Mouse (Mus musculus) erythroblast, embryonic 14.5 days (primary cell): ENCODE results near the gene Cpvl. TPM values are rescaled to one million over a fixed set of nuclear protein-coding genes. Genes with fewer than 3 reads are reported as not detected.

Experiments
- H3K27me3 ChIP-seq: 2 replicates; pipeline ENCODE4 v1.6.1; 2012; ENCODE audit warnings: inconsistent platforms; ENCODE audit not compliant: control insufficient read depth
- H3K36me3 ChIP-seq: 2 replicates; pipeline ENCODE4 v1.6.1; 2012; ENCODE audit warnings: mild to moderate bottlenecking, inconsistent platforms; ENCODE audit not compliant: control insufficient read depth
- H3K4me1 ChIP-seq: 2 replicates; pipeline ENCODE4 v1.6.1; 2012; ENCODE audit warnings: inconsistent platforms; ENCODE audit not compliant: control insufficient read depth
- H3K4me3 ChIP-seq: replicated peaks from 2 replicates; pipeline ENCODE3; 2012; ENCODE audit warnings: moderate library complexity, mild to moderate bottlenecking, inconsistent platforms
- H3K9me3 ChIP-seq: 2 replicates; pipeline ENCODE4 v1.6.1; 2012; ENCODE audit warnings: low read length, inconsistent platforms, mixed read lengths; ENCODE audit not compliant: control insufficient read depth
- GATA1 ChIP-seq: IDR thresholded peaks from 2 replicates; pipeline ENCODE4 v1.6.1; 2012; ENCODE audit warnings: low read length, inconsistent platforms, mixed read lengths
- TAL1 ChIP-seq: IDR thresholded peaks from 3 replicates; pipeline ENCODE4 v1.6.1; 2012; ENCODE audit warnings: low read length, inconsistent platforms, mixed read lengths
- polyA plus RNA-seq: library from polyadenylated mRNA; stranded (reverse); fragments of >175 nt; gene quantifications from 2 replicates; pipeline ENCODE4 v1.2.3, GENCODE M21; 2012

The Cpvl gene
- not detected in 2 replicates for polyA plus RNA-seq

- H3K9me3 ChIP-seq, result no peaks in the 10 kb centered on the region
- H3K4me1 ChIP-seq, result peaks cover 30% of the 10 kb centered on the region
- TF ChIP-seq GATA1, result no peak
- TF ChIP-seq TAL1, result no peak
- H3K4me3 ChIP-seq, result no peak within 1 kb of the TSS
- no peaks in the 10 kb centered on the region for H3K27me3 ChIP-seq
- H3K36me3 ChIP-seq, result no peaks in the 10 kb centered on the region
These were observed at the start of gene Cpvl for GRCm38 (mm10) chr6:53978571-53978970. Cpvl (minus strand) TSS chr6:53978671.

GRCm38 (mm10) chr6:54023846-54024245, 45.4 kb upstream of the Cpvl start:
- Histone ChIP-seq H3K4me1 (no peaks in the 10 kb centered on the region), H3K27me3 (peaks cover 12% of the 10 kb centered on the region), H3K4me3 (no peak overlapping the region), H3K9me3 (no peaks in the 10 kb centered on the region), H3K36me3 (no peaks in the 10 kb centered on the region)
- TF ChIP-seq GATA1 (no peak), TAL1 (no peak)

DNA sequence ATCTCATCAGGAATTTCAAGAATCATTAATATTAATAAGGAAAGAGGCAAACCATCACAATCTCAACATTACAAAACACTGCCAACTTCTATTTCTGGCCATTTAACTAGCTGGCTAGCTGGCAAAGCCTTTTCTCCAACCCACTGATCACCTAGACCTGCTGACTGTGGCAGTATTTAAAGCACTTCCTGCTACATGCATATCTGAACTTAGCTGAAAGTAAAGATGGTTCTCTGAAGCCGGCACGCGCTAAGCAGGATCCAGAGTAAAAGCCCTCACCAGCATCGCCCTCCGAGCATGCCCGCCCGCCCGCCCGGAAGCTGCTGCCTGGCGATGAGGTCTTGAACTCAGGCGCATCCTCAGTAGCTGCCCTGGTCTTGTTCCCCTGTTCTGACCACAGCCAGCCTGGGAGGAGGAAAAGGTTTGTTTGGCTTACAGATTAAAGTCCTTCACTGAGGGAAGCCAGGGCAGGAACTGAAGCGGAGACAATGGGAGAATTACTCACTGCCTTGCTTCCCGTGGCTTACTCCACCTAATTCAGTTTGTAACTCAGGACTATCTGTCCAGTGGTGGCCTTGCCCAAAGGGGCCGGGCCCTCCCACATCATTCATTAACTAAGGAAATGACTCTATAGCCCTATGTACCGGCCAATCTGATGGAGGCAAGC, 42.8 kb upstream of the Cpvl start:
- H3K4me3 ChIP-seq, result no peak overlapping the region
- TF ChIP-seq GATA1 (no peak), TAL1 (no peak)
- H3K27me3 ChIP-seq, result peaks cover 12% of the 10 kb centered on the region
- H3K4me1 ChIP-seq, result no peaks in the 10 kb centered on the region
- H3K36me3 ChIP-seq, result no peaks in the 10 kb centered on the region
- H3K9me3 ChIP-seq, result no peaks in the 10 kb centered on the region

DNA sequence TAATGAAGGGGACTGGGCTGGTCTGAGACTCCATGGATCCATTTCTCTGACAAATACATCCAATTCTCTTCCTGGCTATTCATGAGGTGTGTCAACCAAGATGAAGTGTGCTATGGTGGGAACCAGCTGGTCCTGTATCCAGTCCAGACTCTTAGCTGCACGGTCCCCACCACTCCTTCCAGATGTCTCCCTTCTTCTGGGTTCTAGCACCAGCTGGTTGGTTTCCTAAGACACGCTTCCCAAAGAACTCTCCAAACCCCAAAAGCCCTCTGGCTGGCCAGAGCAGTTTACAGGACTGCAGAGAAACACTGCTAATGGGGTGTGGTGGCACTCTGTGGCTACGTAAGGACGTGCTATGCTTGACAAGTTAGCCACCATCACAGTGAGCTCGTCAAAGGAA, 40.4 kb upstream of the Cpvl start:
- H3K36me3 ChIP-seq, result no peaks in the 10 kb centered on the region

GRCm38 (mm10) chr6:54018038-54018437, 39.6 kb upstream of the Cpvl start:
- H3K9me3 ChIP-seq, result no peaks in the 10 kb centered on the region
- H3K4me3 ChIP-seq, result no peak overlapping the region
- peaks cover 12% of the 10 kb centered on the region for H3K27me3 ChIP-seq
- TF ChIP-seq TAL1, result no peak
- no peak for TF ChIP-seq GATA1
- no peaks in the 10 kb centered on the region for H3K36me3 ChIP-seq
- H3K4me1 ChIP-seq, result no peaks in the 10 kb centered on the region

More for the DNA sequence above, 40.4 kb upstream of the Cpvl start:
- H3K4me1 ChIP-seq, result no peaks in the 10 kb centered on the region
- H3K9me3 ChIP-seq, result no peaks in the 10 kb centered on the region
- H3K4me3 ChIP-seq, result no peak overlapping the region
- TF ChIP-seq TAL1, result no peak
- peaks cover 12% of the 10 kb centered on the region for H3K27me3 ChIP-seq

GRCm38 (mm10) chr6:54012163-54012562, 33.7 kb upstream of the Cpvl start:
- TF ChIP-seq TAL1 (no peak), GATA1 (no peak)
- Histone ChIP-seq H3K27me3 (no peaks in the 10 kb centered on the region), H3K4me3 (no peak overlapping the region), H3K36me3 (no peaks in the 10 kb centered on the region), H3K4me1 (no peaks in the 10 kb centered on the region), H3K9me3 (no peaks in the 10 kb centered on the region)

GRCm38 (mm10) chr6:54010362-54010761, 31.9 kb upstream of the Cpvl start:
- TF ChIP-seq TAL1 (no peak), GATA1 (no peak)

DNA sequence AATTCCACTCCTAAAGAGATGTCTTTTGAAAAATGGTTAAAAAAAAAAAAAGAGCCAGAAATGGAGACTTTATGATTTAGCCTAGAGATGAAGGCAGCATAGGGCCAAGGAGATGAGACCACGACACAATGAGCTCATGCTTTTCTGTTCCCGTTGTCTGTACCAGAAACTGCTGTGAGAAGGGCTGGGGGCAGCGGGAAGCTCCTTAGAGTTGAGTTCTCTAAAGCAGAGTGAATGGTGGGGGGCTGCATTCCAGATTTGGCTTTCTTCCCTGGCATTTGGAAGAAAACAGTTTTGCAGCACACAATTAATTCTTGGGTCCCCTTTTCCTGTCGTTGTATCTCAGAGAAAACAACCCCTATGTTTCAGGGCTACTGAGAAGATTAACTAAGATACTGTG, 30.8 kb upstream of the Cpvl start:
- H3K4me1 ChIP-seq, result no peaks in the 10 kb centered on the region; the same call in 1 of the 2 replicates
- no peak for TF ChIP-seq GATA1
- no peak for TF ChIP-seq TAL1
- no peak overlapping the region for H3K4me3 ChIP-seq

More at GRCm38 (mm10) chr6:54010362-54010761, 31.9 kb upstream of the Cpvl start:
- H3K4me3 ChIP-seq, result no peak overlapping the region
- no peaks in the 10 kb centered on the region for H3K27me3 ChIP-seq
- no peaks in the 10 kb centered on the region for H3K4me1 ChIP-seq
- H3K36me3 ChIP-seq, result no peaks in the 10 kb centered on the region
- H3K9me3 ChIP-seq, result no peaks in the 10 kb centered on the region

GRCm38 (mm10) chr6:54008448-54009120, 30.1 kb upstream of the Cpvl start:
- H3K9me3 ChIP-seq, result no peaks in the 10 kb centered on the region
- H3K36me3 ChIP-seq, result no peaks in the 10 kb centered on the region
- no peak overlapping the region for H3K4me3 ChIP-seq
- no peak for TF ChIP-seq TAL1
- no peak for TF ChIP-seq GATA1
- no peaks in the 10 kb centered on the region; the same call in 1 of the 2 replicates for H3K4me1 ChIP-seq
- no peaks in the 10 kb centered on the region for H3K27me3 ChIP-seq

More for the DNA sequence above, 30.8 kb upstream of the Cpvl start:
- Histone ChIP-seq H3K27me3 (no peaks in the 10 kb centered on the region), H3K9me3 (no peaks in the 10 kb centered on the region), H3K36me3 (no peaks in the 10 kb centered on the region)

DNA sequence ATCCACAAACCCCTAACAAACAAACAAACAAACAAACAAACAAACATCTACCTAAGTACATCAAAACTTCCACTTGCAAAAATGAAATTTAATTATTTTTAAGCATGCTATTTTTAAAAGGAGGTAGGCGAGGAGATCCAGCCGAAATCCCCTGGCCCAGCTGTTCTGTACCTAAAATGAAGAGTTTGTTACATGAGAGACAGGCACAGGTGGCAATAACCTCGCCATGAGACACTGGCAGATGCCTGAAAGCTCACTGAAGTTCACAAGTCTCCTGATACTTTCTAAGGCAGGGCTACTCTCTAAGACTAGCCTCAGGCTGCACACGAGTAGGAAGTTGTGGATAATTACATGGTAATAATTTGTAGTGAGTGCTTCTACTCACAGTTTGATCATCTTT, 26.8 kb upstream of the Cpvl start:
- Histone ChIP-seq H3K4me3 (no peak overlapping the region), H3K27me3 (no peaks in the 10 kb centered on the region)
- TF ChIP-seq GATA1, result no peak

More for the DNA sequence above, 26.8 kb upstream of the Cpvl start:
- Histone ChIP-seq H3K36me3 (no peaks in the 10 kb centered on the region), H3K4me1 (no peaks in the 10 kb centered on the region; the same call in 1 of the 2 replicates), H3K9me3 (no peaks in the 10 kb centered on the region)
